In genomic region chr6:88984863-88985262, GRCm38 (mm10) we compare ENCODE assay signal across 24 mouse cellular contexts.
DNase-seq lines count a peak whose midpoint lies in the region; ATAC-seq and TF ChIP-seq lines count a peak whose summit lies in the region.
"Had no signal": no experiment of that assay in that cellular context is flagged by ENCODE, and none has a peak within 500 bp of the region (broad histone marks: within the 10 kb centered on the region; RNA-seq: fewer than 3 reads in every experiment).

No protein-coding gene starts in this region.

- peaks cover 50% of the 10 kb centered on the region for H3K4me1 ChIP-seq in hindbrain, embryonic 10.5 days (replicated peaks)
- H3K4me1 ChIP-seq in hindbrain, embryonic 13.5 days (replicated peaks): peaks cover 29% of the 10 kb centered on the region
- H3K4me1 ChIP-seq in midbrain, embryonic 14.5 days (ENCODE audit: control insufficient read depth, insufficient read depth, low read length): peaks cover 23% of the 10 kb centered on the region
- peaks cover 25% of the 10 kb centered on the region for H3K4me1 ChIP-seq in midbrain, embryonic 11.5 days (ENCODE audit: control insufficient read depth, insufficient read depth, low read length)
- H3K4me1 ChIP-seq in limb, embryonic 10.5 days: peaks cover 8% of the 10 kb centered on the region; the same call in 1 of the 2 replicates
- no peaks in the 10 kb centered on the region; the same call in 1 of the 2 replicates for H3K4me1 ChIP-seq in cerebellum, adult 2 months (ENCODE audit: control insufficient read depth, insufficient read depth, low read length)
- H3K4me1 ChIP-seq: embryonic facial prominence, embryonic 13.5 days; heart, embryonic 10.5 days; intestine, embryonic 15.5 days had no signal

- no peak for TF ChIP-seq POLR2A in cerebellum, adult 2 months (IDR thresholded peaks at IDR 0.05; ENCODE audit: borderline replicate concordance, insufficient read depth, low read length)

- H3K9ac ChIP-seq in hindbrain, embryonic 13.5 days: no peak overlapping the region
- H3K9ac ChIP-seq in midbrain, embryonic 14.5 days (replicated peaks; ENCODE audit: low read length): no peak overlapping the region
- no peak overlapping the region for H3K9ac ChIP-seq in midbrain, embryonic 11.5 days (ENCODE audit: low read length)
- H3K9ac ChIP-seq: embryonic facial prominence, embryonic 13.5 days; hindbrain, embryonic 14.5 days; intestine, embryonic 15.5 days had no signal

- no peaks in the 10 kb centered on the region for H3K36me3 ChIP-seq in hindbrain, embryonic 10.5 days
- H3K36me3 ChIP-seq in hindbrain, embryonic 13.5 days: no peaks in the 10 kb centered on the region
- H3K36me3 ChIP-seq in midbrain, embryonic 14.5 days (ENCODE audit: control insufficient read depth, insufficient read depth, low read length): no peaks in the 10 kb centered on the region
- H3K36me3 ChIP-seq in midbrain, embryonic 11.5 days (ENCODE audit: control insufficient read depth, insufficient read depth, low read length): no peaks in the 10 kb centered on the region
- no peaks in the 10 kb centered on the region for H3K36me3 ChIP-seq in limb, embryonic 10.5 days
- H3K36me3 ChIP-seq: embryonic facial prominence, embryonic 13.5 days; G1E; heart, embryonic 10.5 days; intestine, embryonic 15.5 days had no signal

- peak overlapping the region; percentile 70 for H3K27ac ChIP-seq in hindbrain, embryonic 10.5 days
- no peak overlapping the region for H3K27ac ChIP-seq in hindbrain, embryonic 13.5 days
- H3K27ac ChIP-seq in midbrain, embryonic 14.5 days (replicated peaks; ENCODE audit: low read depth, low read length): peak overlapping the region; percentile 37; the same call in 1 of the 2 replicates
- H3K27ac ChIP-seq in midbrain, embryonic 11.5 days (ENCODE audit: low read depth, low read length): no peak overlapping the region
- H3K27ac ChIP-seq in limb, embryonic 10.5 days: no peak overlapping the region
- no peak overlapping the region for H3K27ac ChIP-seq in cerebellum, adult 2 months (ENCODE audit: insufficient read depth, low read length)
- H3K27ac ChIP-seq: embryonic facial prominence, embryonic 13.5 days; heart, embryonic 10.5 days; hindbrain, embryonic 14.5 days; intestine, embryonic 15.5 days had no signal

- no peak for DNase-seq in hindbrain, embryonic 10.5 days (ENCODE audit: low spot score)
- no peak for DNase-seq in midbrain, embryonic 14.5 days
- DNase-seq in midbrain, embryonic 11.5 days (ENCODE audit: low spot score, missing footprints): no peak
- DNase-seq in NIH3T3 (ENCODE audit: low read depth): peak; percentile 63
- DNase-seq in fibroblast of lung, adult 2 months (ENCODE audit: low read depth): peak; percentile 64
- no peak for DNase-seq in limb, embryonic 10.5 days (ENCODE audit: low spot score)
- DNase-seq in cerebellum, adult 2 months: no peak
- DNase-seq: adrenal gland, adult 2 months; adrenal gland, postnatal 25 days; cerebellum, adult 18-20 months; cerebellum, postnatal 14 days; gastrocnemius, postnatal 10 days; heart, adult 18-20 months; heart, postnatal 10 days; heart, postnatal 4 days had no signal

- no peak overlapping the region for H3K4me3 ChIP-seq in hindbrain, embryonic 10.5 days
- no peak overlapping the region for H3K4me3 ChIP-seq in hindbrain, embryonic 13.5 days
- H3K4me3 ChIP-seq in midbrain, embryonic 14.5 days (replicated peaks; ENCODE audit: low read depth, low read length): no peak overlapping the region
- H3K4me3 ChIP-seq in midbrain, embryonic 11.5 days (ENCODE audit: low read depth, low read length): no peak overlapping the region
- H3K4me3 ChIP-seq in limb, embryonic 10.5 days: no peak overlapping the region
- no peak overlapping the region for H3K4me3 ChIP-seq in cerebellum, adult 2 months (replicated peaks; ENCODE audit: insufficient read depth, low read depth, low read length)
- H3K4me3 ChIP-seq: embryonic facial prominence, embryonic 13.5 days; heart, embryonic 10.5 days; intestine, embryonic 15.5 days had no signal

- TF ChIP-seq CTCF in cerebellum, adult 2 months (IDR thresholded peaks at IDR 0.05; ENCODE audit: borderline replicate concordance, insufficient read depth, low read depth, low read length): no peak

- no peak for ATAC-seq in hindbrain, embryonic 13.5 days (ENCODE audit: low FRiP score)
- no peak for ATAC-seq in midbrain, embryonic 14.5 days (ENCODE audit: low FRiP score, low TSS enrichment)
- ATAC-seq in midbrain, embryonic 11.5 days (ENCODE audit: low FRiP score): no peak
- ATAC-seq: activated CD4-positive, CD25-positive, alpha-beta regulatory T cell, adult 4 months; CD4-positive, CD25-positive, alpha-beta regulatory T cell, adult 4 months; forebrain, embryonic 16.5 days; intestine, embryonic 15.5 days had no signal

- H3K4me2 ChIP-seq in hindbrain, embryonic 13.5 days: no peak overlapping the region
- H3K4me2 ChIP-seq in midbrain, embryonic 14.5 days (ENCODE audit: low read length): no peak overlapping the region
- H3K4me2 ChIP-seq in midbrain, embryonic 11.5 days: no peak overlapping the region
- H3K4me2 ChIP-seq: embryonic facial prominence, embryonic 13.5 days; hindbrain, embryonic 14.5 days; intestine, embryonic 15.5 days had no signal

- no peaks in the 10 kb centered on the region for H3K9me3 ChIP-seq in hindbrain, embryonic 10.5 days
- H3K9me3 ChIP-seq in hindbrain, embryonic 13.5 days: no peaks in the 10 kb centered on the region
- no peaks in the 10 kb centered on the region for H3K9me3 ChIP-seq in midbrain, embryonic 14.5 days (ENCODE audit: control insufficient read depth, low read length)
- H3K9me3 ChIP-seq in midbrain, embryonic 11.5 days (ENCODE audit: control insufficient read depth, low read length): no peaks in the 10 kb centered on the region
- no peaks in the 10 kb centered on the region for H3K9me3 ChIP-seq in limb, embryonic 10.5 days (replicated peaks)
- H3K9me3 ChIP-seq: embryonic facial prominence, embryonic 13.5 days; G1E; heart, embryonic 10.5 days; intestine, embryonic 15.5 days had no signal

- peaks cover 20% of the 10 kb centered on the region for H3K27me3 ChIP-seq in hindbrain, embryonic 10.5 days (ENCODE audit: insufficient read depth, poor library complexity, severe bottlenecking)
- 0 out of 2 replicates have a peak, but pooled peaks cover 30% of the 10 kb centered on the region for H3K27me3 ChIP-seq in hindbrain, embryonic 13.5 days
- H3K27me3 ChIP-seq in midbrain, embryonic 14.5 days (ENCODE audit: control insufficient read depth, insufficient read depth, low read length): no peaks in the 10 kb centered on the region
- no peaks in the 10 kb centered on the region for H3K27me3 ChIP-seq in midbrain, embryonic 11.5 days (ENCODE audit: control insufficient read depth, insufficient read depth, low read length)
- H3K27me3 ChIP-seq in limb, embryonic 10.5 days (ENCODE audit: low read depth, poor library complexity, severe bottlenecking): no peaks in the 10 kb centered on the region
- H3K27me3 ChIP-seq in cerebellum, adult 2 months (ENCODE audit: control insufficient read depth, insufficient read depth, low read length): no peaks in the 10 kb centered on the region
- H3K27me3 ChIP-seq: embryonic facial prominence, embryonic 13.5 days; intestine, embryonic 15.5 days had no signal

- WGBS in hindbrain, embryonic 10.5 days: 65% methylated on average over 4 of the region's 4 CpGs
- WGBS in hindbrain, embryonic 13.5 days: 63% methylated on average over 4 of the region's 4 CpGs
- WGBS in midbrain, embryonic 14.5 days: 40% methylated on average over 4 of the region's 4 CpGs
- WGBS in midbrain, embryonic 11.5 days: 56% methylated on average over 4 of the region's 4 CpGs
- WGBS in limb, embryonic 10.5 days: 74% methylated on average over 4 of the region's 4 CpGs
- 64% methylated on average over 4 of the region's 4 CpGs for WGBS in cerebellum, adult 2 months

Comparison
In these comparisons a context has a peak if more than half of its experiments do, and no peak if none do; other contexts are left out.
1. H3K27ac ChIP-seq: peak in hindbrain, embryonic 10.5 days (single experiment) and midbrain, embryonic 14.5 days (single experiment); none in hindbrain, embryonic 13.5 days (single experiment), midbrain, embryonic 11.5 days (single experiment), limb, embryonic 10.5 days (single experiment) and cerebellum, adult 2 months (single experiment).
2. DNase-seq: peak in NIH3T3 (single experiment) and fibroblast of lung, adult 2 months (single experiment); none in hindbrain, embryonic 10.5 days (single experiment), midbrain, embryonic 14.5 days (single experiment), midbrain, embryonic 11.5 days (single experiment), limb, embryonic 10.5 days (single experiment) and cerebellum, adult 2 months (0 of 2).